Mouse (Mus musculus): ENCODE results near the gene Tmem266. TPM values are rescaled to one million over a fixed set of nuclear protein-coding genes. Genes with fewer than 3 reads are reported as not detected.
A peak's percentile ranks its signal among the peaks of the same experiment; 100 is the strongest.

Tmem266 gene
- polyA plus RNA-seq, 1 experiment from 2014 or later, result 4.2 TPM

DNA sequence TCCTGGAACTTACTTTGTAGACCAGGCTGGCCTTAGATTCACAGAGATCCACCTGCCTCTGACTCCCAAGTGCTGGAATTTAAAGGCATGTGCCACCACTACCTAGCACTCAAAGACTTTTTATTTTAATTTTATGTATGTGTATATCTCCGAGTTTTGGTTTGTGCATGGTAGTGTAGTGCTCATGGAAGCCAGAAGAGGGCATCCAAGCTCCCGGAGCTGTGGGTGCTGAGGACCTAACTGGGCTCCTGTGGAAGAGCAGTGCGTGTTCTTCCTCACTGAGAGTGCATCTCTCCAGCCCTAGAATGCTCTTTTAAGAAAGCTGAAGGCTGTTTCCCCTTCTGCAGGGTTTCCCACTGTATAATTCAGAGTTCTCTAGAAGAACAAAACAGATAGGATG lies 83.1 kb downstream of the Tmem266 start:
- no peak for ATAC-seq (ENCODE audit: low read depth)
- 47% methylated on average over 3 of the region's 3 CpGs for WGBS
- Histone ChIP-seq H3K9me3 (no peaks in the 10 kb centered on the region), H3K4me2 (no peak overlapping the region), H3K9ac (no peak overlapping the region), H3K27me3 (no peaks in the 10 kb centered on the region), H3K4me3 (no peak overlapping the region), H3K36me3 (no peaks in the 10 kb centered on the region), H3K27ac (replicated peaks) (no peak overlapping the region), H3K4me1 (replicated peaks) (peaks cover 21% of the 10 kb centered on the region)

DNA sequence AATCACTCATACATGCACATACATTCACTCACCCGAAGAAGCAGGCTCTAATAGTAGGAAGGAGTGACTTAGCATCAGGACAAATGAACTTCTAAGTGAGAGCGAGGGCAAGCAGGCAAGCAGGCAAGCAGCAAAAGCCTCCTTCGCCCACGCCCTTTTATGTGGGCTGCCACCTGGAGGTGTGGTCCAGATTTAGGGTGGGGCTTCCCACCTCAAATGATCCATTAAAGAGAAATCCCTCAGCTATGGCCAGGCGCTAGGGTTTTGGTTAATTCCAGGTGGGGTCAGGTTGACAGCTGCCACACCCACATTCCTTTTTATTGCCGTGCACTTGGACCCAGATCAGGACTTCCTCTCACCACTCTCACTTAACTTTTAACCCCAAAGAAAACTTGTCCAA lies 83.7 kb downstream of the Tmem266 start:
- Histone ChIP-seq H3K27ac (replicated peaks) (no peak overlapping the region), H3K36me3 (no peaks in the 10 kb centered on the region), H3K4me3 (no peak overlapping the region), H3K27me3 (no peaks in the 10 kb centered on the region), H3K4me2 (no peak overlapping the region), H3K9ac (no peak overlapping the region), H3K9me3 (no peaks in the 10 kb centered on the region), H3K4me1 (replicated peaks) (peaks cover 21% of the 10 kb centered on the region)
- WGBS, result 65% methylated on average over 6 of the region's 6 CpGs
- ATAC-seq (ENCODE audit: low read depth), result no peak

DNA sequence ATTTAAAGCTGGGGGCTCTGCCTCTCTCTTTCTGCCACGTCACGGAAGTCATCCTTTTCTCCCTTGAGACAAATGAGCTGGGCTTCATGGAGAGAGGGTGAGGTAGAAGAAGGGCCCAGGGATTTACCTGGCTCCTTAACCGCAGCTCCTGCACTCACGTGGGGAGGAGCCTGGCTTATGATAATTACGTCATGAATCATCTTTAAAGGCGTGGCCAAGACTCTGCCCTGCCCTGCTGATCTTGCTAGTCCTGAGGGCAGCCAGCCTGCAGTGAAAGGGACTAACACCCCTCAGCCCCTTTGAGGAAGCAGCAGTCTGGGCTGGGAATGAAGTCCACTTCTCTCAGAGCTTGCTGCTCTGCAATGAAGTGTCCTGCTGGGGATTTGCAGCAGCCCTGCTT lies 84.4 kb downstream of the Tmem266 start:
- no peak for ATAC-seq (ENCODE audit: low read depth)
- peaks cover 21% of the 10 kb centered on the region for H3K4me1 ChIP-seq (replicated peaks)
- 35% methylated on average over 6 of the region's 6 CpGs for WGBS

DNA sequence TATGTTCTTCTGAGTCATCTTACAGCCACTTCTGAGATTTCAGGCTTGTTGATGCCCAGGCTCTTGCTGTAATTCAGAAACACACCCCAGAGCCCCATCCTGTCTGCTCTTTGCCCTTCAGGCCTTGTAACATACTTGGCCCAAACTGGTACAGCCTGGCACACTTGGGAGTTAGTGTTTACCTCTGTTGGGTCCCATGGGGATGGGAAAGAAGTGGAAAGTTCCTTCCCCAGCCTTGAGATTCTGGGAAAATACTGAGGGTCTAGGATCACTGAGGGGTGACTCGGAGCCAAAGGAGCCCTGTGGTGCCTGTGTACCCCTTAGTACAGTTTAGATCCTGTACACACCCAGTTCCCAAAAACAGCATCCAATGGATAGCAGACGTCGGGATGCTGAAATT lies 95.1 kb downstream of the Tmem266 start:
- Histone ChIP-seq H3K27ac (replicated peaks) (no peak overlapping the region), H3K36me3 (no peaks in the 10 kb centered on the region), H3K4me1 (replicated peaks) (peaks cover 5% of the 10 kb centered on the region; the same call in 1 of the 2 replicates), H3K9ac (no peak overlapping the region), H3K4me2 (no peak overlapping the region), H3K9me3 (no peaks in the 10 kb centered on the region), H3K27me3 (no peaks in the 10 kb centered on the region), H3K4me3 (no peak overlapping the region)
- WGBS, result 90% methylated on average over 3 of the region's 3 CpGs
- no peak for ATAC-seq (ENCODE audit: low read depth)

More for the DNA sequence above, 84.4 kb downstream of the Tmem266 start:
- H3K9me3 ChIP-seq, result no peaks in the 10 kb centered on the region
- no peak overlapping the region for H3K9ac ChIP-seq
- H3K4me2 ChIP-seq, result no peak overlapping the region
- H3K36me3 ChIP-seq, result no peaks in the 10 kb centered on the region
- H3K27me3 ChIP-seq, result no peaks in the 10 kb centered on the region
- no peak overlapping the region for H3K4me3 ChIP-seq
- H3K27ac ChIP-seq (replicated peaks), result no peak overlapping the region

DNA sequence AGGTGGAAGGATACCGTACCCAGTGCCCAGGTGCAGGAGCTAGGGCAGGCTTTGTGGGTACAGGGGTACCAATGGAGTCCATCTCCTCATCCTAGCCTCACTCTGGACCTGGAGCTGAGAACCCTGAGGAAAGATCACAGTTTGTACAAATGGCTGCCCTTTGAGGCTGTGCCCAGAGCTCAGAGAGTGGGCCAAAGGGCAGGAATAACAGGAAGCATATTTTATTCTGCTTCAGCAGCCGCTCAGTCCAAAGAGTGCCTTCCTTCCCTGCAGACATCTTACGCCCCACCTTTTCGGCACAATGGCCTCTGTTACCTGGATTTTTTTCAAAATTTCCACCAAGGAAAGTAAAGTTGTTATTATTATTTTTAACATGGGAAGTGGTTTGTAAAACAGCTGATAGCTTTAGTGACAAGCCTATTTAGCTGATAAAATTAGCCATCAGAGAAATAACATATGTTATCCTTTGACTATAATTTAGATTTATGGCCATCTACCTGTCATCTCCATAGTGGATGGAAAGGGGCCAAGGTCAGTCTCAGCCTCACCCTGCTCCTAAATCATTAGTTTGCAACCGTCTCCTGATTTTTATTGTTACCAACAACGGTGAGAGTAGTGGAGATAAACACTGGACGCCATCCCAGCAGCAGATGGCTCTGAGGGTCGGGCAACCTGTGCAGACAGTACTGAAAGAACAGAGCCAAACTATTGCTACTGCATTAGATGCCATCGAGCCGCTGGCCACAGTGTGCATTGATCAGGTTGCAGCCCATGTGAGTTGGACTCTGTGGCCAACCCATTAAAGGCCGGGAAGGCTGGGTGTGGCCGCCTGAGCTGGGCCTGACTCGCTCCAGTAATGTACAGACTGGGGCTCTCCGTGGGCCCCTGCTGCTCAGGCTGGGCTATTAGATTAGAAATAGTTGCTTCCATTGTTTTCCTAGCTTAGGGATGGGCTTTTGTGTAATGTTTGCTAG lies 97.0 kb downstream of the Tmem266 start:
- 61% methylated on average over 14 of the region's 14 CpGs for WGBS

DNA sequence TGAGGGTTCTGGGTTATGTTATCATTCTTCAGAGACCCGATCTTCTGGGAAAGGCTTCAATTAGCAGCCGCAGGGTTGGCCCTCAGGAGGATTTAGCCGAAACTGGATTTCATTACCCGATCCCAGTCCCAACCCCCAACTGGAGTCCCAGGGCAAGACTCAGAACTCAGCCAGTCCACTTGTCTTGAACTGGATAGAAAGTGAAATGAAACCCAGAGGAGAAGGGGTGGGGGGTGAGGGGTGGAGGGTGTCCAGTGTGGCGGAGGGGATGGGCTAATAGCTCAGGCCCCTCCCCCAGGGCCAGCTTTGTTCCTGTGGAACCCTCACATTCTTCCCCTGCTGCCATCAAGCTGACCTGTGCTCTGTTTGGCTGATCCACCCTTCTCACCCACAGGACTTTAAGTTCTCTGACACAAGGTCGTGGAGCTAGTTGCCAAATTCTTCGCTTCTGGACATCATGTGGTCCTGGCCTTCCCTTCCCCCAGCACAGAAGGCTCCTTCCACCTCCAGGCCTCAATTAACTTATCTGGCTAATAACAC lies 98.6 kb downstream of the Tmem266 start:
- Histone ChIP-seq H3K27me3 (no peaks in the 10 kb centered on the region; the same call in 1 of the 2 replicates), H3K4me2 (no peak overlapping the region), H3K4me1 (replicated peaks) (peaks cover 13% of the 10 kb centered on the region), H3K4me3 (no peak overlapping the region), H3K36me3 (no peaks in the 10 kb centered on the region), H3K9ac (no peak overlapping the region), H3K9me3 (no peaks in the 10 kb centered on the region), H3K27ac (replicated peaks) (peak overlapping the region; percentile 7; the same call in 1 of the 2 replicates)
- 72% methylated on average over 7 of the region's 7 CpGs for WGBS
- ATAC-seq (ENCODE audit: low read depth), result no peak

More for the DNA sequence above, 97.0 kb downstream of the Tmem266 start:
- peaks cover 5% of the 10 kb centered on the region; the same call in 1 of the 2 replicates for H3K4me1 ChIP-seq (replicated peaks)
- no peak overlapping the region for H3K4me2 ChIP-seq
- 0 out of 2 replicates have a peak overlapping the region, but pooled peaks have one; percentile 14 for H3K27ac ChIP-seq (replicated peaks)
- no peaks in the 10 kb centered on the region for H3K9me3 ChIP-seq
- no peaks in the 10 kb centered on the region for H3K36me3 ChIP-seq
- no peak overlapping the region for H3K9ac ChIP-seq
- no peak for ATAC-seq (ENCODE audit: low read depth)
- no peak overlapping the region for H3K4me3 ChIP-seq
- H3K27me3 ChIP-seq, result no peaks in the 10 kb centered on the region

DNA sequence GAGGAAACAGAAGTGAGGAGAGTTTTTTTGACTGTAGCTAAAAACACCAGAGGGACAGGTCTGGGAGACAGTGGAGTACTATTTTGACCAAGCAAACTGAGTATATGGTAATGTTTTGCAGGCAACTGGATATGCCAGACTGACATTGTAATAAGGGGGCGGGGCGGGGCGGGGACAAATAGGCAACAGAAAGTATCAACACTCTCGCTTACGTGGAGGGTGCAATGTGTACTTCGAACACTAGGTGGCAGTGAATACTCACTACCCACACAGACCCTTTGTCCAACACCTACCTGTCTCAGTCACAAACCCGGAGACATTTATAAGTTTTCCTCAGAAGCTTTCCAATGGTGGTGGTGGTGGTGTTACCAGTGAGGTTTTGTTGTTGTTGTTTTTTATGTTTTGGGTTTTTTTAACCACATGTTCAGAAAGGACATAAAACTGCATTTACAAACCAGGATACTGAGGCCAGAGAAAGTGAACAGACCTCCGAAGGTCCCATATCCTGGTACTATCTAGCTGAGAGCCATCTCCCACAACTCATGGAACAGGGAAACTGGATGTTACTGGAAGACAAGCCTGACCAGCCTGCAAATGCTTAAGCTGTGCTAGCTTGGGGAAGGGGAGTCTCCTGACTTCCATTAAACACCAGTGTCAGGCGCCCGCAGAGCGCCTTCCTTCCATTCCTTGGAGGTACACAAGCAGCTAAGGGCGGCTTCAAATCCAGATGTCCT lies 102.7 kb downstream of the Tmem266 start:
- H3K4me2 ChIP-seq, result peak overlapping the region; percentile 27; the same call in 1 of the 2 replicates
- no peaks in the 10 kb centered on the region for H3K36me3 ChIP-seq
- peak; percentile 74 for ATAC-seq (ENCODE audit: low read depth)
- H3K27ac ChIP-seq (replicated peaks), result no peak overlapping the region
- WGBS, result 32% methylated on average over 12 of the region's 12 CpGs
- H3K27me3 ChIP-seq, result peaks cover 3% of the 10 kb centered on the region; the same call in 1 of the 2 replicates
- no peaks in the 10 kb centered on the region for H3K9me3 ChIP-seq
- H3K4me1 ChIP-seq (replicated peaks), result peaks cover 14% of the 10 kb centered on the region
- H3K9ac ChIP-seq, result peak overlapping the region; percentile 22; the same call in 1 of the 2 replicates
- H3K4me3 ChIP-seq, result no peak overlapping the region

DNA sequence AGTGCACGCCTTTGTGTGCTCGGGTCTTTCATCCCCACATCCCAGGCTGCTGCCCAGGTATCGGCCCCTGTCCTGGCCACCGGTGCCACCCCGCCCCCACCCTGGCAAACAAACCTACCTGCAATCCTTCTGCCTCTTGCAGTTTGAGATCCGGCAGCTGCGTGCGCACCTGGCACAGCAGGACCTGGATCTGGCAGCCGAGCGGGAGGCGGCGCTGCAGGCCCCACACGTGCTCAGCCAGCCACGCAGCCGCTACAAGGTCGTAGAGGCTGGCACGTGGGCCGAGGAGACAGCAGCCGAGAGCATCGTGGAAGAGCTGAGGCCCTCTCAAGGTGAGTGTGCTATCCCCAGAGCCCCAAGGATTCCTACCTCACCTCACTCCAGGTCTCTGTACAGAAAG lies 103.4 kb downstream of the Tmem266 start:
- Histone ChIP-seq H3K27me3 (peaks cover 3% of the 10 kb centered on the region; the same call in 1 of the 2 replicates), H3K27ac (replicated peaks) (no peak overlapping the region), H3K4me3 (no peak overlapping the region), H3K9me3 (no peaks in the 10 kb centered on the region), H3K36me3 (no peaks in the 10 kb centered on the region), H3K4me2 (peak overlapping the region; percentile 27), H3K9ac (peak overlapping the region; percentile 35), H3K4me1 (replicated peaks) (peaks cover 14% of the 10 kb centered on the region)
- WGBS, result 20% methylated on average over 20 of the region's 20 CpGs
- 0 out of 2 replicates have a peak, but pooled peaks have one; percentile 3 for ATAC-seq (ENCODE audit: low read depth)

DNA sequence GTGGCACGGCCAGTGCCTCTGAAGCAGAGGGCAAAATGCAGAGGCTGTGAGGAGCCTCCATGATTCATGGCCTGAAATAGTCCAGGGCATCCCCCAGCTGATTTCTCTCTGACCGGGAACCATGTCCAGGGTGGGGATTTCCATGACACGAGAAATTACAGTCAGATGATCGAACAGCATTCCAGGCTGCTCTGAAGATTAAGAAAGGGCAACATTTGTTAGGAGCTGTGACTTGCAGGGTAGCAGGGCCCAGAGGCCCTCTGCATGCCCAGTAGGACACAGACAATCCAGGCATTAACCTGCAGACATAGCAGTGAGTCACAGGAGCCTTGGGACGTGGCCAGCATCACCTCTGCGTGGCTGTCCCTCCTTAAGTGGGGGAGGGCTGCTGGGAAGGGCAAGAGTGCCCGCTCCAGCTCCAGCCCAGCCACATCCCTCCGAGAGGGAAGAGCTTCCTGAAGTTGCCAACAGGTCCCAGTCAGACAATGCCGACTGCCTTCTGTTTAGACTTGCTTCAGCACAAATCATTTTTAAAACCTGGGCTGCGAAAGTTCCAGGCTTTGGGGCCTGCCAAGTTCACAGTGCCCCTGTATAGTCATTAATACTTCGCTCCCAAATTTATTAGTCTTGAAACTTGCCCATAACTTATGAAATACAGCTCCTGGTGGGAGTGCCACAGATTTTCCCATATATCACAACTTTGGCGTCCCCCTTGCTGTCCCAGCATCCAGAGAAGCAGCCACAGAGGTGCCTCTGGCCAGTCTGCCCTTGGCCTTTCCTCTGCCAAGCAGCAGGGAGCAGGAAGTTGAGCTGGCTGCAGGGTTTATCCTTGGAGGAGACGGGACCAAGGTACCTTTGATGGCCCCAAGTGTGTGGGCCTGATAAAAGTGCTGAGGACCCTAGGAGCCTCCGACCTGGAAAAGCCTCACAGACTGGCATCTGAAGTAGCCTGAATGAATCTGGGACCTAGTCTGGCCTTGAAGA lies 105.9 kb downstream of the Tmem266 start:
- H3K9ac ChIP-seq, result no peak overlapping the region
- no peak overlapping the region for H3K4me3 ChIP-seq
- H3K9me3 ChIP-seq, result no peaks in the 10 kb centered on the region
- H3K27ac ChIP-seq (replicated peaks), result no peak overlapping the region
- peaks cover 14% of the 10 kb centered on the region for H3K4me1 ChIP-seq (replicated peaks)
- WGBS, result 62% methylated on average over 14 of the region's 14 CpGs
- H3K36me3 ChIP-seq, result no peaks in the 10 kb centered on the region
- no peak overlapping the region for H3K4me2 ChIP-seq
- peaks cover 3% of the 10 kb centered on the region; the same call in 1 of the 2 replicates for H3K27me3 ChIP-seq
- ATAC-seq (ENCODE audit: low read depth), result no peak

DNA sequence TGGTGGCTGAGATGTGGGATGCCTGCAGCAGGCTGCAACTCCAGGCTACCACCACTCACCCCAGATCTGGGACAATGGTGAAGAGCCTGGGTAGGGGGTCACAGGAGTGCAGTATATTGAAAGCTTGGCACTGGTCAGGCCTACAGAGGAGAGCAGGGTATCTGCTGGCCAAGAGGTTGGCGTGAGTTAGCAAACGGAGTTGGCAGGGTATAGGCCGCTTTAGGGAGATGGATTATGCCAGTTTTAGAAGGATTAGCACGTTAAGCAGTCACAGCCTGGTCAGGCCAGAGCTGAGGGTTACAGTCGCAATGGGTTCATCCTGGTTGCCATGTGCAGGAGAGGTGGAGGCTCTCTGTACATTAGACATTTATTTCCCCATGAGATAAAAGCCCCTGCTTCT lies 107.2 kb downstream of the Tmem266 start:
- no peak for ATAC-seq (ENCODE audit: low read depth)
- Histone ChIP-seq H3K4me3 (no peak overlapping the region), H3K27ac (replicated peaks) (no peak overlapping the region), H3K9ac (no peak overlapping the region), H3K36me3 (no peaks in the 10 kb centered on the region), H3K4me2 (no peak overlapping the region), H3K9me3 (no peaks in the 10 kb centered on the region), H3K4me1 (replicated peaks) (peaks cover 14% of the 10 kb centered on the region), H3K27me3 (peaks cover 3% of the 10 kb centered on the region; the same call in 1 of the 2 replicates)
- 86% methylated on average over 5 of the region's 5 CpGs for WGBS

DNA sequence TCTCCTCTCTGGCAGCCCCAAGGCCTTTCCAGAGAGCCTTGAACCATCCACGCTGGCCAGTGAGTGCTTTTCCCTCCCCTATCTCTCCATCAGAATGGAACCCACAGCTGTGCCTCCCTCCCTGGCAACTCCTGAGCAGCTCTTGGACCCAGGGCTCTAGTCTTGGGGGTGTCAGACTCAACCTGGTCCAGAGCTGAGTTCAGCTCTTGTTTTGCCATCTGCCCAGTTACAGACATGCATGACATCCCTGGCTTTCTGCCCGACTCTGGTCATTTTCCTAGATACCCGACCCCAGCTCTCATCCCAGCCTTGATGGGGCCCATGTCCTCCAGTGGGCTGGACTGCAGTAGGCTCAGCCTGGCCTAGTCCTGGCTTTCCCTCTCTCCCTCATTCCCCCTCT lies 111.7 kb downstream of the Tmem266 start:
- no peaks in the 10 kb centered on the region; the same call in 1 of the 2 replicates for H3K4me1 ChIP-seq (replicated peaks)
- 76% methylated on average over 3 of the region's 3 CpGs for WGBS
- H3K4me2 ChIP-seq, result no peak overlapping the region
- H3K36me3 ChIP-seq, result no peaks in the 10 kb centered on the region
- ATAC-seq (ENCODE audit: low read depth), result no peak
- no peak overlapping the region for H3K9ac ChIP-seq
- H3K27me3 ChIP-seq, result no peaks in the 10 kb centered on the region
- H3K27ac ChIP-seq (replicated peaks), result no peak overlapping the region
- no peak overlapping the region for H3K4me3 ChIP-seq
- no peaks in the 10 kb centered on the region for H3K9me3 ChIP-seq
